Mouse (Mus musculus): ENCODE data around the gene B4galt7.

DNA sequence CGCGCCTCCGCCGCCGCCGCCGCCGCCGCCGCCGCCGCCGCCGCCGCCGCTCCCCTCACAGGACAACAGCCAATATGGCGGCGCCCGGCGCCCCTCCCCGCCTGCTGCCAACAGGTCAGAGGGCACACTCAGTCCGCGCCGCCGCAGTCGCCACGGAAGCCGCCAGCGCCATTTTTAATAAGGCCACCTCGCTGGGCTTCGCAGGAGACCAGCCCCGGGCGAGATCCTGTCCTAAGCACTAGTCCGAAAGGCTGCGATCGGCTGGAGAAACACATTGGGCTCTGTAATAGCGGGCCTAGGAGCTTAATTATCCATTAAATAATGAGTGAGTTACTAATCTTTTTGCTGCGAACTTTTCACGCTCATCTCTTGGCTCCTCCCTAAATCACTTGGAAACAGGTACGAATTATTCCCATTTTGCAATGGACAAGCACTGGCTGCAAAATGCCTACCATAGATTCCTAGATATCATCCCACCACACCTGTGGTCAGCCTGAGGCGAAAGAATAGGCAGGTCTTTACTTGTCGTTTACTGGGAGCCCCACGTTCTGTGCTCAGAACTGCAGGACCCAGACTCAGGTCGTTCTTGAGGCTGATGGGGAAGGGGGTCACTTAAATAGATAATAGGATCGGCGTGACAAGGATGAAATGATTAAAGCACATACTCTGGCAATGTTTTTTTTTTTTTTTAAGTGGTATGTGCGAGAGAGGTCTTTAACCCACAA, 28.5 kb upstream of the B4galt7 start, which contains the start of gene Fam193b:
- TF ChIP-seq POLR2A (IDR thresholded peaks at IDR 0.05; ENCODE audit: low read depth, low read length) (no peak), CTCF (conservative IDR thresholded peaks at IDR 0.05; ENCODE audit: insufficient read depth, insufficient read length, low read depth, low read length) (no peak)

Data from kidney, adult 2 months (tissue).